Mouse (Mus musculus): ENCODE results near the gene Gucy2c. TPM values are rescaled to one million over a fixed set of nuclear protein-coding genes. Genes with fewer than 3 reads are reported as not detected.
A peak's percentile ranks its signal among the peaks of the same experiment; 100 is the strongest.
"Not testable (repeated sequence)": the region's sequence is repeated elsewhere in the genome, so short reads cannot be mapped to it uniquely, and the experiment has no call there.

Gene Gucy2c
- total and polyA plus RNA-seq, 2 experiments from 2014 or later = 0.28 to 0.52 TPM

GRCm38 (mm10) chr6:136804705-136805408 is 23.3 kb upstream of the Gucy2c start:
- H3K4me2 ChIP-seq (ENCODE audit: low read depth, low read length) = peak overlapping the region; percentile 84
- DNase-seq (ENCODE audit: low spot score) = no peak
- peak overlapping the region; percentile 82 for H3K4me3 ChIP-seq (ENCODE audit: low read length)
- no peaks in the 10 kb centered on the region for H3K36me3 ChIP-seq (ENCODE audit: insufficient read depth, low read length)
- no peak for ATAC-seq
- peak overlapping the region; percentile 99 for H3K27ac ChIP-seq
- peak overlapping the region; percentile 83 for H3K9ac ChIP-seq (replicated peaks; ENCODE audit: low read length)
- no peaks in the 10 kb centered on the region for H3K27me3 ChIP-seq (ENCODE audit: insufficient read depth, low read length)
- no peaks in the 10 kb centered on the region for H3K9me3 ChIP-seq (ENCODE audit: low read length)
- peaks cover 11% of the 10 kb centered on the region for H3K4me1 ChIP-seq (ENCODE audit: insufficient read depth, low read length)
- no peak for TF ChIP-seq CTCF (IDR thresholded peaks at IDR 0.05; ENCODE audit: low read depth)
- 30% methylated on average over 9 of the region's 9 CpGs for WGBS

GRCm38 (mm10) chr6:136803739-136804633 is 22.4 kb upstream of the Gucy2c start, which contains the start of gene Hist4h4:
Gene Hist4h4 (minus strand): TSS chr6:136804415.
- ATAC-seq (peak; percentile 73), DNase-seq (ENCODE audit: low spot score) (peak; percentile 94)
- Histone ChIP-seq H3K27me3 (ENCODE audit: insufficient read depth, low read length) (no peaks in the 10 kb centered on the region), H3K9ac (replicated peaks; ENCODE audit: low read length) (peak within 1 kb of the TSS; percentile 83), H3K4me1 (ENCODE audit: insufficient read depth, low read length) (peaks cover 3% of the 10 kb centered on the region; the same call in 1 of the 2 replicates), H3K27ac (peak within 1 kb of the TSS; percentile 99), H3K9me3 (ENCODE audit: low read length) (no peaks in the 10 kb centered on the region), H3K4me3 (ENCODE audit: low read length) (peak within 1 kb of the TSS; percentile 82), H3K36me3 (ENCODE audit: insufficient read depth, low read length) (no peaks in the 10 kb centered on the region), H3K4me2 (ENCODE audit: low read depth, low read length) (peak within 1 kb of the TSS; percentile 84)
- under 1% methylated on average over 50 of the region's 50 CpGs for WGBS
- no peak for TF ChIP-seq CTCF (IDR thresholded peaks at IDR 0.05; ENCODE audit: low read depth)

GRCm38 (mm10) chr6:136803093-136803738 is 21.7 kb upstream of the Gucy2c start:
- TF ChIP-seq CTCF (IDR thresholded peaks at IDR 0.05; ENCODE audit: low read depth) = no peak
- Histone ChIP-seq H3K36me3 (ENCODE audit: insufficient read depth, low read length) (no peaks in the 10 kb centered on the region), H3K4me2 (ENCODE audit: low read depth, low read length) (peak overlapping the region; percentile 84), H3K9ac (replicated peaks; ENCODE audit: low read length) (peak overlapping the region; percentile 83), H3K9me3 (ENCODE audit: low read length) (no peaks in the 10 kb centered on the region), H3K4me3 (ENCODE audit: low read length) (peak overlapping the region; percentile 82), H3K27ac (peak overlapping the region; percentile 99), H3K4me1 (ENCODE audit: insufficient read depth, low read length) (no peaks in the 10 kb centered on the region), H3K27me3 (ENCODE audit: insufficient read depth, low read length) (no peaks in the 10 kb centered on the region)
- ATAC-seq (peak; percentile 1; the same call in 1 of the 2 replicates), DNase-seq (ENCODE audit: low spot score) (no peak)
- WGBS = 23% methylated on average over 12 of the region's 12 CpGs

- no peak for DNase-seq (ENCODE audit: low spot score)
- no peak for ATAC-seq
- Histone ChIP-seq H3K27ac (no peak overlapping the region), H3K9me3 (ENCODE audit: low read length) (no peaks in the 10 kb centered on the region), H3K27me3 (ENCODE audit: insufficient read depth, low read length) (no peaks in the 10 kb centered on the region), H3K4me3 (ENCODE audit: low read length) (no peak overlapping the region), H3K9ac (replicated peaks; ENCODE audit: low read length) (no peak overlapping the region), H3K4me2 (ENCODE audit: low read depth, low read length) (no peak overlapping the region), H3K36me3 (ENCODE audit: insufficient read depth, low read length) (no peaks in the 10 kb centered on the region), H3K4me1 (ENCODE audit: insufficient read depth, low read length) (no peaks in the 10 kb centered on the region)
- 83% methylated on average over 6 of the region's 6 CpGs for WGBS
- no peak for TF ChIP-seq CTCF (IDR thresholded peaks at IDR 0.05; ENCODE audit: low read depth)
Measured at GRCm38 (mm10) chr6:136801274-136801673, 19.7 kb upstream of the Gucy2c start.

- no peak for TF ChIP-seq CTCF (IDR thresholded peaks at IDR 0.05; ENCODE audit: low read depth)
- H3K9me3 ChIP-seq (ENCODE audit: low read length) = no peaks in the 10 kb centered on the region
- ATAC-seq (no peak), DNase-seq (ENCODE audit: low spot score) (no peak)
- H3K4me3 ChIP-seq (ENCODE audit: low read length) = no peak overlapping the region
- H3K4me1 ChIP-seq (ENCODE audit: insufficient read depth, low read length) = no peaks in the 10 kb centered on the region
- no peaks in the 10 kb centered on the region for H3K36me3 ChIP-seq (ENCODE audit: insufficient read depth, low read length)
- no peaks in the 10 kb centered on the region for H3K27me3 ChIP-seq (ENCODE audit: insufficient read depth, low read length)
- 91% methylated on average over 8 of the region's 8 CpGs for WGBS
- no peak overlapping the region for H3K27ac ChIP-seq
- H3K9ac ChIP-seq (replicated peaks; ENCODE audit: low read length) = no peak overlapping the region
- H3K4me2 ChIP-seq (ENCODE audit: low read depth, low read length) = no peak overlapping the region
Measured at GRCm38 (mm10) chr6:136800710-136801109, 19.1 kb upstream of the Gucy2c start.

- H3K4me3 ChIP-seq (ENCODE audit: low read length); H3K4me1 ChIP-seq (ENCODE audit: insufficient read depth, low read length); H3K9ac ChIP-seq (replicated peaks; ENCODE audit: low read length); H3K27ac ChIP-seq; H3K36me3 ChIP-seq (ENCODE audit: insufficient read depth, low read length); H3K9me3 ChIP-seq (ENCODE audit: low read length); DNase-seq (ENCODE audit: low spot score); ATAC-seq; H3K4me2 ChIP-seq (ENCODE audit: low read depth, low read length); H3K27me3 ChIP-seq (ENCODE audit: insufficient read depth, low read length): not testable (repeated sequence)
- WGBS = 91% methylated on average over 3 of the region's 3 CpGs
Measured at GRCm38 (mm10) chr6:136797874-136798693, 16.5 kb upstream of the Gucy2c start.
